Mouse (Mus musculus) limb, embryonic 14.5 days (tissue): Measurements from ENCODE around the gene Mgat4b. TPM values are rescaled to one million over a fixed set of nuclear protein-coding genes. Genes with fewer than 3 reads are reported as not detected.

Source experiments
- ATAC-seq: fragments of 200-750 bp; cut with Nextera tagmentation; 2 replicates; pipeline ENCODE4 v1.8.0; 2017; ENCODE audit warnings: low read depth, moderate number of reproducible peaks, moderate TSS enrichment; ENCODE audit not compliant: low FRiP score
- DNase-seq: peaks from one replicate; pipeline ENCODE4 v3.0.0-alpha.2; 2015; ENCODE audit warnings: low spot score
- H3K27ac ChIP-seq: fragments of 300-500 bp; sonication (generic); replicated peaks from 2 replicates; pipeline ENCODE4 v1.5.1; 2014; ENCODE audit warnings: low read depth, mild to moderate bottlenecking, low read length, moderate library complexity, mixed read lengths
- H3K27me3 ChIP-seq: fragments of 300-500 bp; sonication (generic); 2 replicates; pipeline ENCODE4 v1.6.1; 2014; ENCODE audit warnings: low read length, mixed read lengths; ENCODE audit not compliant: control insufficient read depth, insufficient read depth
- H3K36me3 ChIP-seq: fragments of 300-500 bp; sonication (generic); 2 replicates; pipeline ENCODE4 v1.6.1; 2014; ENCODE audit warnings: mild to moderate bottlenecking, low read length, moderate library complexity, mixed read lengths; ENCODE audit not compliant: control insufficient read depth, insufficient read depth
- H3K4me1 ChIP-seq: fragments of 300-500 bp; sonication (generic); 2 replicates; pipeline ENCODE4 v1.6.1; 2014; ENCODE audit warnings: antibody characterized with exemption, low read length, mixed read lengths; ENCODE audit not compliant: control insufficient read depth, insufficient read depth
- H3K4me2 ChIP-seq: fragments of 300-500 bp; sonication (generic); replicated peaks from 2 replicates; pipeline ENCODE4 v1.6.1; 2014; ENCODE audit warnings: low read depth, mild to moderate bottlenecking, low read length, moderate library complexity; ENCODE audit not compliant: severe bottlenecking
- H3K4me3 ChIP-seq: fragments of 300-500 bp; sonication (generic); replicated peaks from 2 replicates; pipeline ENCODE4 v1.5.1; 2014; ENCODE audit warnings: low read length
- H3K9ac ChIP-seq: fragments of 300-500 bp; sonication (generic); 2 replicates; pipeline ENCODE4 v1.6.1; 2014; ENCODE audit warnings: mild to moderate bottlenecking, low read depth, low read length, moderate library complexity; ENCODE audit not compliant: severe bottlenecking
- H3K9me3 ChIP-seq: fragments of 300-500 bp; sonication (generic); 2 replicates; pipeline ENCODE4 v1.6.1; 2016; ENCODE audit warnings: low read length; ENCODE audit not compliant: control insufficient read depth
- POLR2A ChIP-seq: fragments of 200-500 bp; IDR thresholded peaks from 2 replicates; pipeline ENCODE4 v1.8.0; 2012; ENCODE audit warnings: inconsistent platforms, mild to moderate bottlenecking, moderate library complexity, borderline replicate concordance; ENCODE audit not compliant: insufficient read depth, insufficient read length; ENCODE audit errors: extremely low read depth
- WGBS: fragments of 180-500 bp; shearing (Covaris S2); extraction: QIAGEN DNeasy Blood & Tissue Kit; methylation state at CpG from one replicate; pipeline ENCODE4 v1.1.7; 2014; 5-methylcytosine and 5-hydroxymethylcytosine counted together
- microRNA-seq: library from miRNA; unstranded; fragments of <30 nt; microRNA quantifications from one replicate; pipeline ENCODE4, GENCODE M21; 2016
- polyA plus RNA-seq, 2 experiments: library from polyadenylated mRNA; depleted of rRNA in 1 of 2; stranded (reverse) in 1 of 2; unstranded in 1 of 2; fragments of >200 nt; fragmentation: Nextera tagmentation in 1 of 2; extraction: Ambion mirVana in 1 of 2; gene quantifications; 2 replicates each; pipeline versions ENCODE4 v1.2.1 to v1.2.3; 2012 to 2014

The Mgat4b gene
- polyA plus RNA-seq, 2 experiments = 21.1 to 34.5 TPM

GRCm38 (mm10) chr11:50279005-50279404 lies 68.3 kb downstream of the Mgat4b start:
- TF ChIP-seq POLR2A = no peak
- 79% methylated on average over 4 of the region's 4 CpGs for WGBS
- Histone ChIP-seq H3K27me3 (no peaks in the 10 kb centered on the region), H3K9ac (no peak overlapping the region), H3K9me3 (no peaks in the 10 kb centered on the region), H3K36me3 (peaks cover 10% of the 10 kb centered on the region), H3K4me2 (no peak overlapping the region), H3K4me1 (no peaks in the 10 kb centered on the region), H3K4me3 (no peak overlapping the region), H3K27ac (no peak overlapping the region)
- ATAC-seq = no peak
- DNase-seq = no peak

DNA sequence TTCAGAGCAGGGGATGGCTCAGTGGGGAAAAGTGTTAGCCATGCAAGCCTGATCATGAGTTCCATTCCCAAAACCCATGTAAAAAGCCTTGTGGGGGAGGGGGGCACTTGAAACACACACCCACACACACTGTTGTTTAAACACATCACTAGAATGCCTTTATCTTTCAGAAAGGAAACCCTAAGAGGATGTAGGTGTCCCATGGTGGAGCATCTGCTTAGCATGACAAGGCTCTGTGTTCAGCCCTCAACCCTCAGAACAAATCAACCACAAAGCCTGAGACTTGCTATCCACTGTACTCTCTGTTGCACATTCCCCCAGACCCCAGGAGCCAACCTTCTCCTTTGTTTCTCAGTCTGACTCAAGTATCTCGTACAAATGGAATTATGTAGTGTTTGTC lies 69.4 kb downstream of the Mgat4b start:
- Histone ChIP-seq H3K27ac (no peak overlapping the region), H3K4me2 (no peak overlapping the region), H3K9ac (no peak overlapping the region), H3K36me3 (peaks cover 10% of the 10 kb centered on the region), H3K4me3 (no peak overlapping the region), H3K27me3 (no peaks in the 10 kb centered on the region), H3K9me3 (no peaks in the 10 kb centered on the region), H3K4me1 (no peaks in the 10 kb centered on the region)
- no peak for TF ChIP-seq POLR2A
- no peak for ATAC-seq
- no peak for DNase-seq
- 92% methylated on average over 1 of the region's 1 CpGs for WGBS

Small RNA genes lying within 50 kb of the gene (microRNA-seq; reads per million reads assigned to microRNA genes)
- gene Mir6919 = not detected

Other genes starting within 250 kb of the Mgat4b start
- gene Rnf130, start 185.5 kb upstream of the Mgat4b start, polyA plus RNA-seq (2012; rRNA removed) = 56.7 and 57.0 TPM in 2 replicates
- gene Rnf130, start 185.5 kb upstream of the Mgat4b start, polyA plus RNA-seq (2014; fragmentation: Nextera tagmentation; extraction: Ambion mirVana) = 90.3 and 105 TPM in 2 replicates
- 44.9 and 51.5 TPM in 2 replicates for gene Tbc1d9b, start 79.5 kb upstream of the Mgat4b start, polyA plus RNA-seq (2012; rRNA removed)
- 45.2 and 50.5 TPM in 2 replicates for gene Tbc1d9b, start 79.5 kb upstream of the Mgat4b start, polyA plus RNA-seq (2014; fragmentation: Nextera tagmentation; extraction: Ambion mirVana)
- 17.6 and 18.0 TPM in 2 replicates for gene Mrnip, start 36.4 kb upstream of the Mgat4b start, polyA plus RNA-seq (2012; rRNA removed)
- 16.8 and 17.2 TPM in 2 replicates for gene Mrnip, start 36.4 kb upstream of the Mgat4b start, polyA plus RNA-seq (2014; fragmentation: Nextera tagmentation; extraction: Ambion mirVana)
- gene Sqstm1, start 63 bp upstream of the Mgat4b start, polyA plus RNA-seq (2012; rRNA removed) = 112 and 120 TPM in 2 replicates
- gene Sqstm1, start 63 bp upstream of the Mgat4b start, polyA plus RNA-seq (2014; fragmentation: Nextera tagmentation; extraction: Ambion mirVana) = 214 and 227 TPM in 2 replicates
- gene Ltc4s, start 27.7 kb downstream of the Mgat4b start, polyA plus RNA-seq (2012; rRNA removed) = 4.0 and 7.1 TPM in 2 replicates
- gene Ltc4s, start 27.7 kb downstream of the Mgat4b start, polyA plus RNA-seq (2014; fragmentation: Nextera tagmentation; extraction: Ambion mirVana) = 2.5 and 3.9 TPM in 2 replicates
- gene Maml1, start 81.4 kb downstream of the Mgat4b start, polyA plus RNA-seq (2012; rRNA removed) = 25.2 and 30.9 TPM in 2 replicates
- 13.7 and 15.3 TPM in 2 replicates for gene Maml1, start 81.4 kb downstream of the Mgat4b start, polyA plus RNA-seq (2014; fragmentation: Nextera tagmentation; extraction: Ambion mirVana)
- 150 and 208 TPM in 2 replicates for gene Canx, start 114.8 kb downstream of the Mgat4b start, polyA plus RNA-seq (2012; rRNA removed)
- gene Canx, start 114.8 kb downstream of the Mgat4b start, polyA plus RNA-seq (2014; fragmentation: Nextera tagmentation; extraction: Ambion mirVana) = 232 and 244 TPM in 2 replicates
- gene Cby3, start 143.6 kb downstream of the Mgat4b start, polyA plus RNA-seq (2012; rRNA removed) = 0.16 TPM in 1 of 2 replicates, not detected in the other
- gene Cby3, start 143.6 kb downstream of the Mgat4b start, polyA plus RNA-seq (2014; fragmentation: Nextera tagmentation; extraction: Ambion mirVana) = 0.47 TPM in 1 of 2 replicates, not detected in the other
- gene Hnrnph1, start 166.1 kb downstream of the Mgat4b start, polyA plus RNA-seq (2012; rRNA removed) = 769 and 778 TPM in 2 replicates
- 453 and 466 TPM in 2 replicates for gene Hnrnph1, start 166.1 kb downstream of the Mgat4b start, polyA plus RNA-seq (2014; fragmentation: Nextera tagmentation; extraction: Ambion mirVana)
- gene Rufy1, start 220.2 kb downstream of the Mgat4b start, polyA plus RNA-seq (2012; rRNA removed) = 16.5 and 20.3 TPM in 2 replicates
- gene Rufy1, start 220.2 kb downstream of the Mgat4b start, polyA plus RNA-seq (2014; fragmentation: Nextera tagmentation; extraction: Ambion mirVana) = 24.9 and 26.9 TPM in 2 replicates